Mouse (Mus musculus) heart, adult 8-10 months (tissue): ENCODE data around the gene Ankrd33. TPM values are rescaled to one million over a fixed set of nuclear protein-coding genes. Genes with fewer than 3 reads are reported as not detected.

Experiments used
- DNase-seq: peaks from one replicate; pipeline ENCODE4 v3.0.0; 2022; ENCODE audit warnings: low spot score
- total RNA-seq, 4 experiments: library from RNA; stranded (reverse); gene quantifications; 2 replicates each; pipeline ENCODE4 v1.2.4; 2022

Ankrd33 gene
- total RNA-seq = not detected

GRCm38 (mm10) chr15:101115511-101116110, at the start of gene Ankrd33:
TSS of gene Ankrd33 (plus strand) at chr15:101115755.
- no peak for DNase-seq

- no peak for DNase-seq
These were observed 49.1 kb upstream of the Ankrd33 start for GRCm38 (mm10) chr15:101066364-101066847.

- DNase-seq = no peak
These were observed 48.4 kb upstream of the Ankrd33 start for GRCm38 (mm10) chr15:101066920-101067696.

GRCm38 (mm10) chr15:101068029-101068428, 47.5 kb upstream of the Ankrd33 start:
- peak; percentile 61 for DNase-seq

GRCm38 (mm10) chr15:101068671-101069070, 46.9 kb upstream of the Ankrd33 start:
- no peak for DNase-seq

GRCm38 (mm10) chr15:101069641-101070190, 45.8 kb upstream of the Ankrd33 start:
- DNase-seq = no peak

- DNase-seq = no peak
These were observed 44.8 kb upstream of the Ankrd33 start for GRCm38 (mm10) chr15:101070762-101071161.

GRCm38 (mm10) chr15:101072736-101073135, 42.8 kb upstream of the Ankrd33 start:
- no peak for DNase-seq

GRCm38 (mm10) chr15:101074067-101074466, 41.5 kb upstream of the Ankrd33 start:
- no peak for DNase-seq

- no peak for DNase-seq
These were observed 40.4 kb upstream of the Ankrd33 start for GRCm38 (mm10) chr15:101075150-101075549.

- no peak for DNase-seq
These were observed 39.9 kb upstream of the Ankrd33 start for GRCm38 (mm10) chr15:101075656-101076055.

- DNase-seq = no peak
These were observed 39.2 kb upstream of the Ankrd33 start for GRCm38 (mm10) chr15:101076071-101077000.

- no peak for DNase-seq
These were observed 38.3 kb upstream of the Ankrd33 start for GRCm38 (mm10) chr15:101077001-101077812.

GRCm38 (mm10) chr15:101077813-101078730, 37.5 kb upstream of the Ankrd33 start, which contains the start of gene Fignl2:
TSS of gene Fignl2 (minus strand) at chr15:101078567.
- DNase-seq = no peak

- peak; percentile 87 for DNase-seq
These were observed 36.8 kb upstream of the Ankrd33 start for GRCm38 (mm10) chr15:101078731-101079156.

- no peak for DNase-seq
These were observed 35.5 kb upstream of the Ankrd33 start for GRCm38 (mm10) chr15:101080031-101080520.

GRCm38 (mm10) chr15:101081035-101081548, 34.5 kb upstream of the Ankrd33 start:
- DNase-seq = no peak

GRCm38 (mm10) chr15:101082236-101082635, 33.3 kb upstream of the Ankrd33 start:
- no peak for DNase-seq

GRCm38 (mm10) chr15:101084499-101084898, 31.1 kb upstream of the Ankrd33 start:
- no peak for DNase-seq
